Mouse (Mus musculus): Measurements from ENCODE around the gene Fhl5. TPM values are rescaled to one million over a fixed set of nuclear protein-coding genes. Genes with fewer than 3 reads are reported as not detected.
"Not testable (repeated sequence)": the region's sequence is repeated elsewhere in the genome, so short reads cannot be mapped to it uniquely, and the experiment has no call there.

The Fhl5 gene
- polyA plus RNA-seq, 1 experiment from 2014 or later: not detected

DNA sequence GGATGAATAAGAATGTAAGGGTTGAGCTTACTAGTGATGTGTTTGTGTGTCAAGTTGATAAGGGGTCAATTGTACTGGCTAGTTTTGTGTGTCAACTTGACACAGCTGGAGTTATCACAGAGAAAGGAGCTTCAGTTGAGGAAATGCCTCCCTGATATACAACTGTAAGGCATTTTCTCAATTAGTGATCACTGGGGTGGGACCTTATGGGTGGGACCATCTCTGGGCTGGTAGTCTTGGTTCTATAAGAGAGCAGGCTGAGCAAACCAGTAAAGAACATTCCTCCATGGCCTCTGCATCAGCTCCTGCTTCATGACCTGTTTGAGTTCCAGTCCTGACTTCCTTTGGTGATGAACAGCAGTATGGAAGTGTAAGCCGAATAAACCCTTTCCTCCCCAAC, 7.0 kb downstream of the Fhl5 start:
- DNase-seq (ENCODE audit: low spot score); H3K27me3 ChIP-seq (replicated peaks; ENCODE audit: control insufficient read depth, insufficient read depth, low read length); H3K9ac ChIP-seq (ENCODE audit: low read length); H3K4me3 ChIP-seq (ENCODE audit: low read depth, low read length); H3K4me1 ChIP-seq (ENCODE audit: control insufficient read depth, insufficient read depth, low read length); H3K4me2 ChIP-seq (ENCODE audit: low read length); H3K36me3 ChIP-seq (ENCODE audit: control insufficient read depth, insufficient read depth, low read length); ATAC-seq; H3K9me3 ChIP-seq (replicated peaks; ENCODE audit: control insufficient read depth, low read length); H3K27ac ChIP-seq (ENCODE audit: low read depth, low read length): not testable (repeated sequence)
- WGBS: 100% methylated on average over 1 of the region's 1 CpGs

DNA sequence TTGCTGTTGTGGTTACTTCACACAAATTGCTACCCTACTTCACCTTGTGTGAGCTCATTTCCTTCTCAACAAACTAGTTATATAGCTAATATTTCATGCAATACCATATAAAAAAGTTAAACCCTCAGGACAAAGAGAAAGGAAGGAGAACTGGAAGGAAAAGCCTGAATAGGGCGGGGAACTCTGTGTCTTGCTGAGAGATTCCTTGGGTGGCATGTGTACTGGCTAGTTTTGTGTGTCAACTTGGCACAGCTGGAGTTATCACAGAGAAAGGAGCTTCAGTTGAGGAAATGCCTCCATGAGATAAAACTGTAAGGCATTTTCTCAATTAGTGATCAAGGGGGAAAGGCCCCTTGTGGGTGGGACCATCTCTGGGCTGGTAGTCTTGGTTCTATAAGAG, 8.9 kb downstream of the Fhl5 start:
- H3K27ac ChIP-seq (ENCODE audit: low read depth, low read length); H3K9ac ChIP-seq (ENCODE audit: low read length); H3K9me3 ChIP-seq (replicated peaks; ENCODE audit: control insufficient read depth, low read length); H3K4me3 ChIP-seq (ENCODE audit: low read depth, low read length); H3K27me3 ChIP-seq (replicated peaks; ENCODE audit: control insufficient read depth, insufficient read depth, low read length); H3K36me3 ChIP-seq (ENCODE audit: control insufficient read depth, insufficient read depth, low read length); H3K4me1 ChIP-seq (ENCODE audit: control insufficient read depth, insufficient read depth, low read length); ATAC-seq; DNase-seq (ENCODE audit: low spot score); H3K4me2 ChIP-seq (ENCODE audit: low read length): not testable (repeated sequence)
- 93% methylated on average over 1 of the region's 1 CpGs for WGBS

DNA sequence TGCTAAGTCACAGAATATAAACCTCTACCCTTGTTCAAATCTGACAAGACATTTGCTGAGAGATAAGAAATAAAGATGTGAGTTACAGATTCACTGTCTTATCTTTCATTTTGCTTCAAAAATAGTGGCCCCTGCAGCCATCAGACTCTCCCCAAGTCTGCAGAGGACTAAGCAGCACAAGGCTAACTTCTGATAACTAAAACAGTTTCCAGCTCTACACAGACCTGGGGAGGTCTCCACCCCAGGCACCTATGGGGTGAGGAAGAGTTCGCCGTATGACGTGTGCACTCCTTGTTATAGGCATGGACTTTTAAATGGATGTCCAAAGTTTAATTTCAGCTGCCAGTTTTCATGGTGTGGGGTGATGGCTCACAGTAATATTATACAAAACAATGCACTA, 10.1 kb downstream of the Fhl5 start:
- WGBS: 87% methylated on average over 3 of the region's 3 CpGs
- DNase-seq (ENCODE audit: low spot score) (no peak), ATAC-seq (no peak)
- Histone ChIP-seq H3K4me3 (ENCODE audit: low read depth, low read length) (no peak overlapping the region), H3K27ac (ENCODE audit: low read depth, low read length) (no peak overlapping the region), H3K9me3 (replicated peaks; ENCODE audit: control insufficient read depth, low read length) (no peaks in the 10 kb centered on the region), H3K4me2 (ENCODE audit: low read length) (no peak overlapping the region), H3K4me1 (ENCODE audit: control insufficient read depth, insufficient read depth, low read length) (no peaks in the 10 kb centered on the region), H3K36me3 (ENCODE audit: control insufficient read depth, insufficient read depth, low read length) (no peaks in the 10 kb centered on the region), H3K27me3 (replicated peaks; ENCODE audit: control insufficient read depth, insufficient read depth, low read length) (no peaks in the 10 kb centered on the region), H3K9ac (ENCODE audit: low read length) (no peak overlapping the region)

DNA sequence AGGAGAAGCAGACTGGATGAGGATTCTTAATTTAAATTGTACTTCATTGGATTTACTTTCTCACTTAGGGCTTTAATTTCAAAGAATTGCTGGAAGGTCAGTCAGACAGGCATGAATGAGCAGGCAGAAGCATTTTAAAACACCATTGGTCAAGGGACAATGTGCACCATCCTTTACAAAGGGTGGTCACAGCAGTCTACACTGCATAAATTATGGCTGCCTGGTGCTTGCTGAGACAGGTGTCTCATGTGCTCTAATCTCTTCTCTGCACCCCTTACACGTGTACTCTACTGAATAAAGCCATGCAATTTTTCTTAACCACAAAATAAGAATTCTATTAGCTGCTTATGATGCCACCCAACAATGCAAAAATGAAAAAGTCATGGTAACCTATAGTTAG, 15.1 kb downstream of the Fhl5 start:
- no peaks in the 10 kb centered on the region for H3K9me3 ChIP-seq (replicated peaks; ENCODE audit: control insufficient read depth, low read length)
- H3K27me3 ChIP-seq (replicated peaks; ENCODE audit: control insufficient read depth, insufficient read depth, low read length): no peaks in the 10 kb centered on the region
- no peak overlapping the region for H3K9ac ChIP-seq (ENCODE audit: low read length)
- 6% methylated on average over 1 of the region's 1 CpGs for WGBS
- ATAC-seq (no peak), DNase-seq (ENCODE audit: low spot score) (no peak)
- H3K4me1 ChIP-seq (ENCODE audit: control insufficient read depth, insufficient read depth, low read length): no peaks in the 10 kb centered on the region
- no peak overlapping the region for H3K4me2 ChIP-seq (ENCODE audit: low read length)
- H3K4me3 ChIP-seq (ENCODE audit: low read depth, low read length): no peak overlapping the region
- H3K36me3 ChIP-seq (ENCODE audit: control insufficient read depth, insufficient read depth, low read length): no peaks in the 10 kb centered on the region
- H3K27ac ChIP-seq (ENCODE audit: low read depth, low read length): no peak overlapping the region

DNA sequence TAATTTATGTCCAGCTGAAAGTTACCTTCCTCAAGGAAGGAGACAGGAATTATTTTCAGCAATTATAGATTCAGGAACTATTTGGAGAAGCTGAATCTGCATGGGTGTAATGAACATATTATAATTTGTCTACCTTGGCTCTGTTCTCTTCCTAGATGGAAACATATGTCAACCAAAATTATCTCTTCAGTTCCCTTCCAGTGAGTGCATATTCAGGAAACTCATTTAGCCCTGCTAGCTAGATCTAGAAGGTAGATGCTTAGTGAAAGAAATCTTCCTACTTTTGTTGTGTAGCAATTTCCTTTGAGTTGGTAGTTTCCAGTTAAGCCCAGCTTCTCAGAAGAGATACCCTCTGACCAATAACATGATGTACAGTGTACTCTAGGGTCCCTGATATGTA, 20.7 kb downstream of the Fhl5 start:
- ATAC-seq: no peak
- Histone ChIP-seq H3K9me3 (replicated peaks; ENCODE audit: control insufficient read depth, low read length) (no peaks in the 10 kb centered on the region), H3K36me3 (ENCODE audit: control insufficient read depth, insufficient read depth, low read length) (no peaks in the 10 kb centered on the region), H3K4me1 (ENCODE audit: control insufficient read depth, insufficient read depth, low read length) (no peaks in the 10 kb centered on the region), H3K27ac (ENCODE audit: low read depth, low read length) (no peak overlapping the region), H3K4me3 (ENCODE audit: low read depth, low read length) (no peak overlapping the region), H3K4me2 (ENCODE audit: low read length) (no peak overlapping the region), H3K9ac (ENCODE audit: low read length) (no peak overlapping the region), H3K27me3 (replicated peaks; ENCODE audit: control insufficient read depth, insufficient read depth, low read length) (no peaks in the 10 kb centered on the region)
- DNase-seq (ENCODE audit: low spot score): no peak

DNA sequence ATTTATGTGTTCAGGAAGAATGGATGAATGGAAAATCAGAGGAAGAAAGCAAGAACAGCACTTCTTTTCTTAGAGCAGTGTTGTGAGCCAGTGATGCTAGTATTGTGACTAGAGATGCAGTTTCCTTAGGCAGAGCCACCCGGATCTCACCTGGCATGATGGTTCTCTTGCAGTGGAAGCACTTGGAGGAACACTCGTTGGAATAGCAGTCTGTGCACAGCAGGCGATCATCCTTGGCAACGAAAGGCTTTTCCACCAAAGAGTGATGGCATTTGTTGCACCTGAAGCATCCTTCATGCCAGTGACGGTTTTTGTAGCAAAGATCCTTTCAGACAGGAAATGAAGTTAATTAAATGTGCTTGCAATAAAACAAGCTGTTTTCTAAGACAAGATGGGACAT, 29.2 kb downstream of the Fhl5 start:
- ATAC-seq: no peak
- no peak overlapping the region for H3K27ac ChIP-seq (ENCODE audit: low read depth, low read length)
- no peaks in the 10 kb centered on the region for H3K4me1 ChIP-seq (ENCODE audit: control insufficient read depth, insufficient read depth, low read length)
- no peak overlapping the region for H3K9ac ChIP-seq (ENCODE audit: low read length)
- no peak for DNase-seq (ENCODE audit: low spot score)
- no peak overlapping the region for H3K4me2 ChIP-seq (ENCODE audit: low read length)
- H3K36me3 ChIP-seq (ENCODE audit: control insufficient read depth, insufficient read depth, low read length): no peaks in the 10 kb centered on the region
- no peaks in the 10 kb centered on the region for H3K9me3 ChIP-seq (replicated peaks; ENCODE audit: control insufficient read depth, low read length)
- no peak overlapping the region for H3K4me3 ChIP-seq (ENCODE audit: low read depth, low read length)
- no peaks in the 10 kb centered on the region for H3K27me3 ChIP-seq (replicated peaks; ENCODE audit: control insufficient read depth, insufficient read depth, low read length)
- WGBS: 58% methylated on average over 5 of the region's 5 CpGs

DNA sequence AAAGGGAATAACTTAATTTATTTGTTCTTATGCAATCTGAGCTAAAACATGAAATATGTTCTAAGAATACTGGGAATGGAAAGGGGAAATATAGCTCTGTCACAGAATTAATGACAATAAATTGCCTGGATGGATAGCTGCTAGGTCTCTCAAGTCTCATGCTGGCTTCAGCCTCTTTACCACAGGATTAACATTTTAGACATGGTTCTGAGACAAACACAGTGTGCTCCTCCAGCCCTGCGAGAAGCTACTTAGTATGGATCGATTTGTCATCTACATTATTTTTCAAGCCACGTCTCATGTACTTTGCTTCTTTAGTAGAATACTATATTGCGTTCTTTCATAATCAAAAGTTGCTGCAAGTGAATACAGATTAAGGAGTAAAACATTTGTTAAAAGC, 36.5 kb downstream of the Fhl5 start:
- no peak for DNase-seq (ENCODE audit: low spot score)
- Histone ChIP-seq H3K9ac (ENCODE audit: low read length) (no peak overlapping the region), H3K36me3 (ENCODE audit: control insufficient read depth, insufficient read depth, low read length) (no peaks in the 10 kb centered on the region), H3K4me2 (ENCODE audit: low read length) (no peak overlapping the region), H3K4me1 (ENCODE audit: control insufficient read depth, insufficient read depth, low read length) (no peaks in the 10 kb centered on the region), H3K27ac (ENCODE audit: low read depth, low read length) (no peak overlapping the region), H3K9me3 (replicated peaks; ENCODE audit: control insufficient read depth, low read length) (no peaks in the 10 kb centered on the region), H3K27me3 (replicated peaks; ENCODE audit: control insufficient read depth, insufficient read depth, low read length) (no peaks in the 10 kb centered on the region), H3K4me3 (ENCODE audit: low read depth, low read length) (no peak overlapping the region)
- no peak for ATAC-seq
- WGBS: 75% methylated on average over 4 of the region's 4 CpGs

DNA sequence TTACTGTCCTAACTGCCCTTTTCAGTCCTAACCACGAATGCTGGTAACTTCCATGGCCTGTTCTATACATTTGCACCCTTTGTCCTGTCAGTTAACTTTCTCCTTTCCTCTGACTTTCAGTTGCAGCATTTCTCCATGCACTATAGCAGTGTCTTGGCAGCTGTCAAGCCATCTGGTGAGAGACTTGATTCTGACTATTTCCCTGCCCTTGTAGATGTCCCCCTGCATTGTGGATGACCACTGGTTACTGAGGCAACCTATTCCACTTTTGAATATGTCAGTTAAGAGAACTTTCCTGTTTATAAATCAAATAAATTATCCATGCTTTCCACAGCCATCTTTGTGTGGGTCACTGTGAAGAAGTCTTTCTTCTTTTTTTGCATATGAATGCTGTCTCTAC, 45.4 kb downstream of the Fhl5 start:
- ATAC-seq: no peak
- H3K9me3 ChIP-seq (replicated peaks; ENCODE audit: control insufficient read depth, low read length): no peaks in the 10 kb centered on the region
- no peak overlapping the region for H3K4me3 ChIP-seq (ENCODE audit: low read depth, low read length)
- DNase-seq (ENCODE audit: low spot score): no peak
- no peak overlapping the region for H3K4me2 ChIP-seq (ENCODE audit: low read length)
- WGBS: 71% methylated on average over 1 of the region's 1 CpGs
- H3K27me3 ChIP-seq (replicated peaks; ENCODE audit: control insufficient read depth, insufficient read depth, low read length): no peaks in the 10 kb centered on the region
- no peak overlapping the region for H3K9ac ChIP-seq (ENCODE audit: low read length)
- H3K27ac ChIP-seq (ENCODE audit: low read depth, low read length): no peak overlapping the region
- no peaks in the 10 kb centered on the region for H3K36me3 ChIP-seq (ENCODE audit: control insufficient read depth, insufficient read depth, low read length)
- no peaks in the 10 kb centered on the region for H3K4me1 ChIP-seq (ENCODE audit: control insufficient read depth, insufficient read depth, low read length)

DNA sequence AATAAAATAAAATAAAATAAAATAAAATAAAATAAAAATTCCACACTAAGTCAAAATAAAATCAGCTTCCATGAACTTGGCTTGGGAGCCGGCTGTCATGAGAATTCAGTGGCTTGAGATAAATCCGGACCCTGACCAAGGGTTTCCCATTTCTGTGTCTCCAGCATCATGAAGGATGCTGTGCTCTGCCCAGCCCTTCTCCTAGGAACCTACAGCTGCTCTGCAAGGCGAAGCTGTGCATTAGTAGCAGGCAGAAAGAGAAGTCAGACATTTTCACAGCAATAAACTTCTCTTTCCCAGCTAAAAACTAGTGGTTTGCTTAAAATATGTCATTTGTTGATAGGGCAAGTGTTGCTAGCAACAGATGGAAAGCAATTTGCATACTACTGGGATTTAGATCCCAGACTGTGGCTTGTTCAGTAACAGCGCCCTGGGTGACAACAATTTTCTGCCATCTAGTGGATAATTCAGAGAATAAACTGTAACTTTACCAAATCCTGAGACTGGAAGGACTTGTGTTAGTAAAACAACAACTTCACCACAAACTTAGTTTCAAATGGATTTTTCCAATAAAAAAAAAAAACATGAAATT, 63.0 kb downstream of the Fhl5 start:
- no peak overlapping the region for H3K27ac ChIP-seq (ENCODE audit: low read depth, low read length)
- ATAC-seq (peak; percentile 72), DNase-seq (ENCODE audit: low spot score) (peak; percentile 73)
- no peaks in the 10 kb centered on the region for H3K9me3 ChIP-seq (replicated peaks; ENCODE audit: control insufficient read depth, low read length)
- no peak overlapping the region for H3K4me3 ChIP-seq (ENCODE audit: low read depth, low read length)
- WGBS: 66% methylated on average over 4 of the region's 4 CpGs
- no peak overlapping the region for H3K9ac ChIP-seq (ENCODE audit: low read length)
- no peaks in the 10 kb centered on the region for H3K4me1 ChIP-seq (ENCODE audit: control insufficient read depth, insufficient read depth, low read length)
- H3K4me2 ChIP-seq (ENCODE audit: low read length): no peak overlapping the region
- no peaks in the 10 kb centered on the region for H3K27me3 ChIP-seq (replicated peaks; ENCODE audit: control insufficient read depth, insufficient read depth, low read length)
- no peaks in the 10 kb centered on the region for H3K36me3 ChIP-seq (ENCODE audit: control insufficient read depth, insufficient read depth, low read length)

All from forebrain, embryonic 14.5 days (tissue).